ENCODE assay signal across 1 mouse cellular context in genomic region chr2:32639632-32640031, GRCm38 (mm10).
TF ChIP-seq lines count a peak whose summit lies in the region.

No protein-coding gene starts in this region.

TF ChIP-seq in MEL, 35 proteins besides CTCF, POLR2A, EP300 and RAD21:
- TF ChIP-seq RCOR1 (IDR thresholded peaks at IDR 0.05; ENCODE audit: low read depth, low read length) (no peak), SMC3 (IDR thresholded peaks at IDR 0.05; ENCODE audit: low read depth, low read length) (peak; percentile 9; the same call in 1 of the 2 replicates), NRF1 (IDR thresholded peaks at IDR 0.05; ENCODE audit: insufficient read depth, low read depth, low read length, poor library complexity, severe bottlenecking) (no peak), HCFC1 (IDR thresholded peaks at IDR 0.05; ENCODE audit: low read depth, low read length) (no peak)
